In genomic region chr2:6162366-6163040, GRCm38 (mm10) we compare ENCODE assay signal across 9 mouse cellular contexts. TPM values are rescaled to one million over a fixed set of nuclear protein-coding genes. Genes with fewer than 3 reads are reported as not detected.
DNase-seq lines count a peak whose midpoint lies in the region; ATAC-seq and TF ChIP-seq lines count a peak whose summit lies in the region.
"Had no signal": no experiment of that assay in that cellular context is flagged by ENCODE, and none has a peak within 500 bp of the region (broad histone marks: within the 10 kb centered on the region; RNA-seq: fewer than 3 reads in every experiment).

No protein-coding gene starts in this region.

- DNase-seq in 416B (ENCODE audit: low read depth): peak; percentile 90
- DNase-seq in R1 (ENCODE audit: low read depth, low spot score): peak; percentile 96
- DNase-seq in kidney, postnatal 0 days (ENCODE audit: low spot score): peak; percentile 73
- DNase-seq in cerebellum, postnatal 25 days: no peak
- no peak for DNase-seq in left cerebral cortex, postnatal 14 days (ENCODE audit: low spot score in 2 of 2)
- DNase-seq in cerebellum, adult 8-10 months: no peak
- DNase-seq in midbrain, embryonic 14.5 days: no peak

- H3K4me1 ChIP-seq in kidney, postnatal 0 days (replicated peaks; ENCODE audit: insufficient read depth, low read length): peaks cover 6% of the 10 kb centered on the region; the same call in 1 of the 2 replicates
- no peaks in the 10 kb centered on the region for H3K4me1 ChIP-seq in midbrain, embryonic 14.5 days (ENCODE audit: control insufficient read depth, insufficient read depth, low read length)

- no peak overlapping the region for H3K4me3 ChIP-seq in kidney, postnatal 0 days (replicated peaks; ENCODE audit: low read depth, low read length)
- H3K4me3 ChIP-seq in midbrain, embryonic 14.5 days (replicated peaks; ENCODE audit: low read depth, low read length): no peak overlapping the region
- H3K4me3 ChIP-seq: myocyte had no signal

- no peaks in the 10 kb centered on the region for H3K36me3 ChIP-seq in kidney, postnatal 0 days (ENCODE audit: insufficient read depth, low read length)
- no peaks in the 10 kb centered on the region for H3K36me3 ChIP-seq in midbrain, embryonic 14.5 days (ENCODE audit: control insufficient read depth, insufficient read depth, low read length)

- 26% methylated on average over 6 of the region's 6 CpGs for WGBS in kidney, postnatal 0 days
- WGBS in midbrain, embryonic 14.5 days: 66% methylated on average over 6 of the region's 6 CpGs

- no peak for TF ChIP-seq CTCF in kidney, postnatal 0 days (IDR thresholded peaks at IDR 0.05; ENCODE audit: low read depth)

- peak; percentile 74; the same call in 1 of the 2 replicates for ATAC-seq in kidney, postnatal 0 days (replicated peaks; ENCODE audit: low FRiP score, low read depth)
- peak; percentile 42; the same call in 1 of the 2 replicates for ATAC-seq in monocyte, adult 5-6 weeks (replicated peaks; ENCODE audit: insufficient number of reproducible peaks, low FRiP score, low TSS enrichment, poor library complexity, severe bottlenecking)
- no peak for ATAC-seq in midbrain, embryonic 14.5 days (ENCODE audit: low FRiP score, low TSS enrichment)

- H3K9me3 ChIP-seq in kidney, postnatal 0 days (replicated peaks; ENCODE audit: low read length): no peaks in the 10 kb centered on the region
- no peaks in the 10 kb centered on the region for H3K9me3 ChIP-seq in midbrain, embryonic 14.5 days (ENCODE audit: control insufficient read depth, low read length)

- no peak overlapping the region for H3K9ac ChIP-seq in kidney, postnatal 0 days (ENCODE audit: low read depth, low read length)
- H3K9ac ChIP-seq in midbrain, embryonic 14.5 days (replicated peaks; ENCODE audit: low read length): no peak overlapping the region

- intact Hi-C loops in left cerebral cortex, postnatal 14 days (cut with DNase I): no loop called here

- no peaks in the 10 kb centered on the region for H3K27me3 ChIP-seq in kidney, postnatal 0 days (ENCODE audit: insufficient read depth, low read length)
- no peaks in the 10 kb centered on the region for H3K27me3 ChIP-seq in midbrain, embryonic 14.5 days (ENCODE audit: control insufficient read depth, insufficient read depth, low read length)

- no peak overlapping the region for H3K4me2 ChIP-seq in kidney, postnatal 0 days (ENCODE audit: low read length)
- H3K4me2 ChIP-seq in midbrain, embryonic 14.5 days (ENCODE audit: low read length): no peak overlapping the region

- no peak overlapping the region for H3K27ac ChIP-seq in kidney, postnatal 0 days
- H3K27ac ChIP-seq in midbrain, embryonic 14.5 days (replicated peaks; ENCODE audit: low read depth, low read length): no peak overlapping the region

RNA-seq across cellular contexts. Expression of gene Proser2, which starts 32.5 kb away (rescaled TPM):
- polyA plus RNA-seq in kidney, postnatal 0 days (2015; fragmentation: Nextera tagmentation; extraction: Ambion mirVana): 16.7 and 17.0 TPM in 2 replicates
- total RNA-seq in monocyte, adult 5-6 weeks (2017): 0.29 TPM in 1 of 3 replicates, not detected in the others
- total RNA-seq in left cerebral cortex, postnatal 14 days (2021): 1 to 10 TPM; 3.1 to 4.5 TPM
- 4.0 and 4.1 TPM in 2 replicates for polyA plus RNA-seq in midbrain, embryonic 14.5 days (2014; fragmentation: Nextera tagmentation; extraction: Ambion mirVana)

RNA-seq across cellular contexts. Expression of gene Echdc3, which starts 50.3 kb away (rescaled TPM):
- 15.1 and 16.0 TPM in 2 replicates for polyA plus RNA-seq in kidney, postnatal 0 days (2015; fragmentation: Nextera tagmentation; extraction: Ambion mirVana)
- total RNA-seq in monocyte, adult 5-6 weeks (2017): 0.19 TPM in 1 of 3 replicates, not detected in the others
- under 1 TPM; 0.37 to 0.70 TPM for total RNA-seq in left cerebral cortex, postnatal 14 days (2021)
- polyA plus RNA-seq in midbrain, embryonic 14.5 days (2014; fragmentation: Nextera tagmentation; extraction: Ambion mirVana): 0.70 and 1.4 TPM in 2 replicates

Comparison
In these comparisons a context has a peak if more than half of its experiments do, and no peak if none do; other contexts are left out.
1. DNase-seq: peak in 416B (single experiment), R1 (single experiment) and kidney, postnatal 0 days (single experiment); none in cerebellum, postnatal 25 days (0 of 2), left cerebral cortex, postnatal 14 days (0 of 2), cerebellum, adult 8-10 months (single experiment) and midbrain, embryonic 14.5 days (single experiment).